Mouse (Mus musculus): Measurements from ENCODE around the gene Gcn1l1. TPM values are rescaled to one million over a fixed set of nuclear protein-coding genes. Genes with fewer than 3 reads are reported as not detected.

Gcn1l1 gene
- polyA plus RNA-seq, 1 experiment from 2014 or later = 58.8 TPM

GRCm38 (mm10) chr5:115521553-115522461, 43.2 kb upstream of the Gcn1l1 start:
- Histone ChIP-seq H3K4me3 (ENCODE audit: low read depth, low read length) (no peak overlapping the region), H3K36me3 (ENCODE audit: insufficient read depth) (0 out of 2 replicates have a peak, but pooled peaks cover 8% of the 10 kb centered on the region), H3K27me3 (ENCODE audit: insufficient read depth, low read length) (no peaks in the 10 kb centered on the region), H3K4me1 (ENCODE audit: insufficient read depth) (peaks cover 24% of the 10 kb centered on the region), H3K9ac (no peak overlapping the region), H3K4me2 (peak overlapping the region; percentile 35), H3K9me3 (ENCODE audit: low read depth, low read length) (no peaks in the 10 kb centered on the region), H3K27ac (ENCODE audit: low read depth) (peak overlapping the region; percentile 78)
- WGBS = 37% methylated on average over 21 of the region's 21 CpGs
- no peak for TF ChIP-seq CTCF (IDR thresholded peaks at IDR 0.05; ENCODE audit: low read depth)
- peak; percentile 68 for DNase-seq
- ATAC-seq (ENCODE audit: insufficient read depth) = no peak

- ATAC-seq (ENCODE audit: insufficient read depth) = no peak
- H3K4me1 ChIP-seq (ENCODE audit: insufficient read depth) = peaks cover 24% of the 10 kb centered on the region
- H3K27me3 ChIP-seq (ENCODE audit: insufficient read depth, low read length) = no peaks in the 10 kb centered on the region
- 0 out of 2 replicates have a peak, but pooled peaks cover 5% of the 10 kb centered on the region for H3K36me3 ChIP-seq (ENCODE audit: insufficient read depth)
- no peak for TF ChIP-seq CTCF (IDR thresholded peaks at IDR 0.05; ENCODE audit: low read depth)
- peak overlapping the region; percentile 78 for H3K27ac ChIP-seq (ENCODE audit: low read depth)
- H3K4me3 ChIP-seq (ENCODE audit: low read depth, low read length) = no peak overlapping the region
- no peak overlapping the region for H3K9ac ChIP-seq
- no peaks in the 10 kb centered on the region for H3K9me3 ChIP-seq (ENCODE audit: low read depth, low read length)
- DNase-seq = no peak
- WGBS = 80% methylated on average over 4 of the region's 4 CpGs
- no peak overlapping the region for H3K4me2 ChIP-seq
Measured at GRCm38 (mm10) chr5:115522531-115522930, 42.5 kb upstream of the Gcn1l1 start.

GRCm38 (mm10) chr5:115522981-115523499, 42.0 kb upstream of the Gcn1l1 start:
- Histone ChIP-seq H3K9me3 (ENCODE audit: low read depth, low read length) (no peaks in the 10 kb centered on the region), H3K27ac (ENCODE audit: low read depth) (peak overlapping the region; percentile 78), H3K4me3 (ENCODE audit: low read depth, low read length) (no peak overlapping the region), H3K27me3 (ENCODE audit: insufficient read depth, low read length) (no peaks in the 10 kb centered on the region), H3K4me2 (no peak overlapping the region), H3K4me1 (ENCODE audit: insufficient read depth) (peaks cover 24% of the 10 kb centered on the region), H3K9ac (no peak overlapping the region), H3K36me3 (ENCODE audit: insufficient read depth) (0 out of 2 replicates have a peak, but pooled peaks cover 3% of the 10 kb centered on the region)
- no peak for TF ChIP-seq CTCF (IDR thresholded peaks at IDR 0.05; ENCODE audit: low read depth)
- ATAC-seq (ENCODE audit: insufficient read depth) (no peak), DNase-seq (no peak)
- WGBS = 56% methylated on average over 15 of the region's 15 CpGs

- Histone ChIP-seq H3K4me3 (ENCODE audit: low read depth, low read length) (no peak overlapping the region), H3K4me2 (peak overlapping the region; percentile 48), H3K27me3 (ENCODE audit: insufficient read depth, low read length) (no peaks in the 10 kb centered on the region), H3K9me3 (ENCODE audit: low read depth, low read length) (no peaks in the 10 kb centered on the region), H3K27ac (ENCODE audit: low read depth) (peak overlapping the region; percentile 74), H3K36me3 (ENCODE audit: insufficient read depth) (no peaks in the 10 kb centered on the region), H3K9ac (peak overlapping the region; percentile 37; the same call in 1 of the 2 replicates), H3K4me1 (ENCODE audit: insufficient read depth) (peaks cover 28% of the 10 kb centered on the region)
- WGBS = 6% methylated on average over 15 of the region's 15 CpGs
- TF ChIP-seq CTCF (IDR thresholded peaks at IDR 0.05; ENCODE audit: low read depth) = peak; percentile 66
- DNase-seq (peak; percentile 75), ATAC-seq (ENCODE audit: insufficient read depth) (peak; percentile 73)
Measured at GRCm38 (mm10) chr5:115523971-115524370, 41.1 kb upstream of the Gcn1l1 start.

- no peak for TF ChIP-seq CTCF (IDR thresholded peaks at IDR 0.05; ENCODE audit: low read depth)
- peak; percentile 22; the same call in 1 of the 2 replicates for ATAC-seq (ENCODE audit: insufficient read depth)
- Histone ChIP-seq H3K4me3 (ENCODE audit: low read depth, low read length) (no peak overlapping the region), H3K27me3 (ENCODE audit: insufficient read depth, low read length) (no peaks in the 10 kb centered on the region), H3K4me1 (ENCODE audit: insufficient read depth) (peaks cover 33% of the 10 kb centered on the region), H3K9me3 (ENCODE audit: low read depth, low read length) (no peaks in the 10 kb centered on the region), H3K9ac (peak overlapping the region; percentile 37; the same call in 1 of the 2 replicates), H3K4me2 (peak overlapping the region; percentile 48), H3K27ac (ENCODE audit: low read depth) (peak overlapping the region; percentile 74), H3K36me3 (ENCODE audit: insufficient read depth) (no peaks in the 10 kb centered on the region)
- 25% methylated on average over 12 of the region's 12 CpGs for WGBS
- no peak for DNase-seq
Measured at GRCm38 (mm10) chr5:115524471-115524870, 40.6 kb upstream of the Gcn1l1 start.

GRCm38 (mm10) chr5:115525416-115525815, 39.6 kb upstream of the Gcn1l1 start:
- Histone ChIP-seq H3K27ac (ENCODE audit: low read depth) (no peak overlapping the region), H3K27me3 (ENCODE audit: insufficient read depth, low read length) (no peaks in the 10 kb centered on the region), H3K4me2 (no peak overlapping the region), H3K4me1 (ENCODE audit: insufficient read depth) (peaks cover 42% of the 10 kb centered on the region), H3K9ac (no peak overlapping the region), H3K9me3 (ENCODE audit: low read depth, low read length) (no peaks in the 10 kb centered on the region), H3K4me3 (ENCODE audit: low read depth, low read length) (no peak overlapping the region), H3K36me3 (ENCODE audit: insufficient read depth) (no peaks in the 10 kb centered on the region)
- no peak for TF ChIP-seq CTCF (IDR thresholded peaks at IDR 0.05; ENCODE audit: low read depth)
- ATAC-seq (ENCODE audit: insufficient read depth) = no peak
- WGBS = 84% methylated on average over 4 of the region's 4 CpGs
- no peak for DNase-seq

GRCm38 (mm10) chr5:115525943-115526342, 39.1 kb upstream of the Gcn1l1 start:
- Histone ChIP-seq H3K4me1 (ENCODE audit: insufficient read depth) (peaks cover 47% of the 10 kb centered on the region), H3K4me3 (ENCODE audit: low read depth, low read length) (no peak overlapping the region), H3K27ac (ENCODE audit: low read depth) (no peak overlapping the region), H3K9ac (0 out of 2 replicates have a peak overlapping the region, but pooled peaks have one; percentile 13), H3K36me3 (ENCODE audit: insufficient read depth) (no peaks in the 10 kb centered on the region), H3K27me3 (ENCODE audit: insufficient read depth, low read length) (no peaks in the 10 kb centered on the region), H3K4me2 (no peak overlapping the region), H3K9me3 (ENCODE audit: low read depth, low read length) (no peaks in the 10 kb centered on the region)
- no peak for TF ChIP-seq CTCF (IDR thresholded peaks at IDR 0.05; ENCODE audit: low read depth)
- WGBS = 73% methylated on average over 9 of the region's 9 CpGs
- no peak for ATAC-seq (ENCODE audit: insufficient read depth)
- no peak for DNase-seq

All from lung, embryonic 14.5 days (tissue).